Mouse (Mus musculus) CH12.LX (cell line): ENCODE results near the gene 2210017I01Rik.

Experiments
- CTCF ChIP-seq, 2 experiments: IDR thresholded peaks in 1 of 2; conservative IDR thresholded peaks in 1 of 2; 2 replicates each; pipeline ENCODE4 v1.5.1; 2011 to 2012; ENCODE audit warnings: low read depth in 2 of 2, low read length in 2 of 2, improper control_type of control experiment in 1 of 2, inconsistent platforms in 1 of 2, mild to moderate bottlenecking in 1 of 2, moderate library complexity in 1 of 2
- E2F4 ChIP-seq: IDR thresholded peaks from 2 replicates; pipeline ENCODE4 v1.6.1; 2011; ENCODE audit warnings: low read depth, low read length, improper control_type of control experiment; ENCODE audit not compliant: insufficient replicate concordance
- HCFC1 ChIP-seq: IDR thresholded peaks from 2 replicates; pipeline ENCODE4 v1.6.1; 2012; ENCODE audit warnings: low read depth, mild to moderate bottlenecking, inconsistent platforms, low read length, improper control_type of control experiment
- IRF4 ChIP-seq: IDR thresholded peaks from 2 replicates; pipeline ENCODE4 v1.6.1; 2014; ENCODE audit warnings: low read depth, mild to moderate bottlenecking, inconsistent platforms, low read length, improper control_type of control experiment
- JUN ChIP-seq: IDR thresholded peaks from 2 replicates; pipeline ENCODE4 v1.6.1; 2011; ENCODE audit warnings: low read depth, mild to moderate bottlenecking, low read length, improper control_type of control experiment, moderate library complexity; ENCODE audit not compliant: insufficient read depth
- POLR2A ChIP-seq: IDR thresholded peaks from 2 replicates; pipeline ENCODE4 v1.6.1; 2011; ENCODE audit warnings: low read depth, mild to moderate bottlenecking, improper control_type of control experiment, low read length
- RAD21 ChIP-seq: IDR thresholded peaks from 2 replicates; pipeline ENCODE4 v1.6.1; 2011; ENCODE audit warnings: low read depth, mild to moderate bottlenecking, low read length, improper control_type of control experiment, moderate library complexity
- RCOR1 ChIP-seq: conservative IDR thresholded peaks from 2 replicates; pipeline ENCODE4 v1.6.1; 2012; ENCODE audit warnings: low read depth, mild to moderate bottlenecking, inconsistent platforms, low read length, improper control_type of control experiment
- ZC3H11A ChIP-seq: IDR thresholded peaks from 2 replicates; pipeline ENCODE4 v1.6.1; 2012; ENCODE audit warnings: low read depth, mild to moderate bottlenecking, inconsistent platforms, low read length, improper control_type of control experiment

DNA sequence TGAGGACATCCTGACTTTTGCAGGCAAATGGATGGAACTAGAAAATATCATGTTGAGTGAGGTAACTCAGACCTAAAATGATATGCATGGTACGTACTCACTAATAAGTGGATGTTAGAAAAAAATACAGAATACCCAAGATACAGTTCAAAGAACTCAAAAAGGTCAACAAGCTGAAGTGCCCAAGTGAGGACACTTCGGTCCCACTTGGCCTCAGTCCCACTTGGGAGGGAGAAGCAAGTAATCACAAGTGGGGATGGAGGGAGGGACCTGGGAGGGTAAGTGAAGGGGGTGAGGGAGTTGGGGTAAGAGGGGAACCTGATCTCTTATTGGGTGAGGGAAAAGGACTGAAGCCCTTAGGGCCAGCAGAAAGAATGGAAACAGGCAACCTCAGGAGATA is 38.5 kb downstream of the 2210017I01Rik start:
- TF ChIP-seq ZC3H11A (no peak), POLR2A (no peak), IRF4 (no peak), CTCF (conservative IDR thresholded peaks at IDR 0.05 in 1 of 2, IDR thresholded peaks at IDR 0.05 in 1 of 2; ENCODE audit: low read depth in 2 of 2, low read length in 2 of 2) (no peak), RCOR1 (no peak), JUN (no peak), RAD21 (no peak), HCFC1 (no peak), E2F4 (no peak)
